Mouse (Mus musculus) lung, embryonic 15.5 days (tissue): ENCODE results near the gene Gm17651. TPM values are rescaled to one million over a fixed set of nuclear protein-coding genes. Genes with fewer than 3 reads are reported as not detected.

Experiments
- ATAC-seq: fragments of 200-750 bp; cut with Nextera tagmentation; 2 replicates; pipeline ENCODE4 v1.8.0; 2017; ENCODE audit warnings: moderate number of reproducible peaks, borderline replicate concordance; ENCODE audit not compliant: low FRiP score, low TSS enrichment; ENCODE audit errors: extremely low read depth
- H3K27ac ChIP-seq: fragments of 300-500 bp; sonication (generic); 2 replicates; pipeline ENCODE4 v1.5.1; 2015; ENCODE audit warnings: moderate library complexity, mild to moderate bottlenecking, inconsistent platforms
- H3K27me3 ChIP-seq: fragments of 300-500 bp; sonication (generic); 2 replicates; pipeline ENCODE4 v1.6.1; 2015; ENCODE audit warnings: inconsistent platforms
- H3K36me3 ChIP-seq: fragments of 300-500 bp; sonication (generic); 2 replicates; pipeline ENCODE4 v1.6.1; 2015; ENCODE audit warnings: inconsistent platforms
- H3K4me1 ChIP-seq: fragments of 300-500 bp; sonication (generic); 2 replicates; pipeline ENCODE4 v1.6.1; 2015; ENCODE audit warnings: inconsistent platforms
- H3K4me2 ChIP-seq: fragments of 300-500 bp; sonication (generic); 2 replicates; pipeline ENCODE4 v1.6.1; 2015; ENCODE audit warnings: inconsistent platforms, mild to moderate bottlenecking, moderate library complexity
- H3K4me3 ChIP-seq: fragments of 300-500 bp; sonication (generic); 2 replicates; pipeline ENCODE4 v1.5.1; 2015; ENCODE audit warnings: mild to moderate bottlenecking, inconsistent platforms
- H3K9ac ChIP-seq: fragments of 300-500 bp; sonication (generic); 2 replicates; pipeline ENCODE4 v1.6.1; 2015; ENCODE audit warnings: inconsistent platforms
- H3K9me3 ChIP-seq: fragments of 300-500 bp; sonication (generic); 2 replicates; pipeline ENCODE4 v1.6.1; 2016; ENCODE audit warnings: inconsistent platforms
- WGBS: fragments of 180-500 bp; shearing (Covaris S2); methylation state at CpG from one replicate; pipeline ENCODE4 v1.1.7; 2015; 5-methylcytosine and 5-hydroxymethylcytosine counted together
- polyA plus RNA-seq: library from polyadenylated mRNA; unstranded; fragments of >200 nt; fragmentation: Nextera tagmentation; extraction: Ambion mirVana; gene quantifications from 2 replicates; pipeline ENCODE4 v1.2.1, GENCODE M21; 2015

Gene Gm17651
- polyA plus RNA-seq, 1 experiment from 2014 or later: not detected

DNA sequence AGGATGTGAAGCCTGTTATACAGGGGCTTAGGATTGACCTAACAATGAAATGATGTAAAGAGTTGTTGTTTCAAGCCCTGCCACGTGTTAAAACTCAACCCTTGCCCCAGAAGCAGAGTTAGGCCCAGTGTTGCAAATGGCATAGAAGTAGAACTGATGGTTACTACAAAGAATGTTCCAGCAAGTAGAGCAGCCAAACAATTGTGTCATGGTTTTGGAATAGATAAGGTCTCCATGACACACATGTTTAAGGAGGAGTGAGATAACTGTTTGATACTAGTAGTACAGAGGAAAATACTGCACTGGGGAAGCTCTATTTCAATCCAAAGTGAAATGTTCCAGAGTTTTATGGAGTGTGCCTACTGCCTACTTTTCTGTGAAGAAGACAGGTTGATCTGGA lies 26.0 kb downstream of the Gm17651 start:
- no peak for ATAC-seq
- Histone ChIP-seq H3K9me3 (no peaks in the 10 kb centered on the region), H3K27me3 (no peaks in the 10 kb centered on the region), H3K9ac (no peak overlapping the region), H3K4me1 (no peaks in the 10 kb centered on the region), H3K36me3 (no peaks in the 10 kb centered on the region), H3K27ac (no peak overlapping the region), H3K4me3 (no peak overlapping the region), H3K4me2 (no peak overlapping the region)
- 23% methylated on average over 1 of the region's 1 CpGs for WGBS

DNA sequence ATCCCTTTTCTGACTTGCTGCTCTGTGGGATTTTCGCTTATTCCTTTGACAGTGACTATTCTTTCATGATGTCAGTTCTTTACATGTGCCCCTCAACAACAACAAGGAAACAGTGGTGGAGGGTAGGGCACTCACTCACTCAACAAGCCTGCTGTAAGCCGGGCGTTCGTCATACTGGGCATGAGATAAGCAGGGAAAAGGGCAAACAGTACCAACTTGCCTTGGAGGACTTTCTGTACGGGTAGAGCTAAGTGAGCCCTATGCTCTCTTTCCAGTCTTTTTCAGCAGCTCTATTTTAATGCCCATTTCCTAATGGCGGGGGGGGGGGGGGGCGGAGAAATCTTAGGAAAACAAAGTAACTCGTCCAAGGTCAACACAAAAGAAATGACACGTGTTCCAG lies 32.5 kb downstream of the Gm17651 start:
- WGBS: 73% methylated on average over 9 of the region's 9 CpGs
- Histone ChIP-seq H3K9me3 (no peaks in the 10 kb centered on the region), H3K27ac (no peak overlapping the region), H3K9ac (no peak overlapping the region), H3K36me3 (no peaks in the 10 kb centered on the region), H3K4me1 (no peaks in the 10 kb centered on the region), H3K4me3 (no peak overlapping the region), H3K27me3 (no peaks in the 10 kb centered on the region), H3K4me2 (no peak overlapping the region)
- no peak for ATAC-seq

- H3K9ac ChIP-seq: no peak overlapping the region
- 87% methylated on average over 4 of the region's 4 CpGs for WGBS
- ATAC-seq: no peak
- H3K4me1 ChIP-seq: no peaks in the 10 kb centered on the region
- no peaks in the 10 kb centered on the region for H3K9me3 ChIP-seq
- H3K36me3 ChIP-seq: no peaks in the 10 kb centered on the region
- H3K27me3 ChIP-seq: no peaks in the 10 kb centered on the region
- no peak overlapping the region for H3K27ac ChIP-seq
- no peak overlapping the region for H3K4me2 ChIP-seq
- H3K4me3 ChIP-seq: no peak overlapping the region
These were observed 33.1 kb downstream of the Gm17651 start for GRCm38 (mm10) chr3:97641396-97641795.

DNA sequence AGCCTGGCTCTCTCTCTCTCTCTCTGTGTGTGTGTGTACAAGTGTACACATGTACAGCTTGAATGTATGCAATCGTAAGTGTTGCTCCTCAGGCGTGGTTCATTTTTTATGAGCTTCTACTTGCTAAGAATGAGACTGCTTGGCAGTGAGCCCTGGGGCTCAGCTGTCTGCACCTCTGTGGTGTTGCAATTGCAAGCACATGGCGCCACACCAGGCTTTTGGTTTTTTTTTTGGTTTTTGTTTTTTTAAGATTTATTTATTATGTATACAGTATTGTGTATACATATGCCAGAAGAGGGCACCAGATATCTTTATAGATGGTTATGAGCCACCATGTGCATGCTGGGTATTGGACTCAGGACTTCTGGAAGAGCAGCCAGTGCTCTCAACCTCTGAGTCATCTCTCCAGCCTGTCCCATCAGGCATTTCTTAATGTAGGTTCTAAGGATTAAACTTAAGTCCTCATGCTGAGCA lies 40.2 kb downstream of the Gm17651 start:
- Histone ChIP-seq H3K9ac (no peak overlapping the region), H3K4me2 (no peak overlapping the region), H3K9me3 (no peaks in the 10 kb centered on the region), H3K27me3 (no peaks in the 10 kb centered on the region), H3K27ac (no peak overlapping the region), H3K4me1 (no peaks in the 10 kb centered on the region), H3K36me3 (no peaks in the 10 kb centered on the region), H3K4me3 (no peak overlapping the region)
- WGBS: 47% methylated on average over 3 of the region's 3 CpGs
- peak; percentile 49; the same call in 1 of the 2 replicates for ATAC-seq

GRCm38 (mm10) chr3:97633456-97633855 lies 41.0 kb downstream of the Gm17651 start:
- Histone ChIP-seq H3K9me3 (no peaks in the 10 kb centered on the region), H3K9ac (no peak overlapping the region), H3K27me3 (no peaks in the 10 kb centered on the region), H3K4me3 (no peak overlapping the region), H3K27ac (no peak overlapping the region), H3K36me3 (no peaks in the 10 kb centered on the region), H3K4me1 (peaks cover 5% of the 10 kb centered on the region; the same call in 1 of the 2 replicates), H3K4me2 (no peak overlapping the region)
- no peak for ATAC-seq
- WGBS: 76% methylated on average over 4 of the region's 4 CpGs

DNA sequence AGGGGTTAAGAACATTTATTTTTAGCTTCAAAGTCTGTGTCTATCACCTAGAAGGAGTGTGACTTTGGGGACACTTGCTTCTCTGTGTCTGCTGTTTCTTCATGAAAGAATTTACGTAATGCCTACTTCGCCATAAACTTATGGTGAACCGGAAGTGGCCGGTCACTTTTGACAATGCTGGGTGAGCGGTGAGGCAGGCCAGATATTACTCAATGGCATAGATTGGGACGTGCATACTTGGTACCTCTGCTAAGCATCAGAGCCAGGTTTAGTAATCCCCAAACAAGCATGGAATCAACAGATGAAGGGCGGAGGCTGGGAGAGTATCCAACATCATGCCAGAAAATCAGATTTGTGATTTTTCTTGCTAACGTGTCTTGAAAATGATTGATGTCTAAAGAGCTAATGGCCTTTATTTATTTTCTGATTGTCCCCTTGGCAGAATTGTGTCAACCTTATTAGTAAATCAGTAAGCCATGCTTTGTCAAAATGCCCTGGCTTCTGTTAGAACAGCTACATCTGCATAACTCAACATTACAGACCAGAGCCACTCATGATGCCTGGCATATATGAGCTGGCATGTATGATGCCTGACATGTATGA lies 43.1 kb downstream of the Gm17651 start:
- ATAC-seq: no peak
- Histone ChIP-seq H3K27ac (no peak overlapping the region), H3K4me1 (peaks cover 5% of the 10 kb centered on the region; the same call in 1 of the 2 replicates), H3K27me3 (no peaks in the 10 kb centered on the region), H3K9me3 (no peaks in the 10 kb centered on the region), H3K36me3 (no peaks in the 10 kb centered on the region), H3K9ac (no peak overlapping the region), H3K4me2 (no peak overlapping the region), H3K4me3 (no peak overlapping the region)
- 76% methylated on average over 8 of the region's 8 CpGs for WGBS

DNA sequence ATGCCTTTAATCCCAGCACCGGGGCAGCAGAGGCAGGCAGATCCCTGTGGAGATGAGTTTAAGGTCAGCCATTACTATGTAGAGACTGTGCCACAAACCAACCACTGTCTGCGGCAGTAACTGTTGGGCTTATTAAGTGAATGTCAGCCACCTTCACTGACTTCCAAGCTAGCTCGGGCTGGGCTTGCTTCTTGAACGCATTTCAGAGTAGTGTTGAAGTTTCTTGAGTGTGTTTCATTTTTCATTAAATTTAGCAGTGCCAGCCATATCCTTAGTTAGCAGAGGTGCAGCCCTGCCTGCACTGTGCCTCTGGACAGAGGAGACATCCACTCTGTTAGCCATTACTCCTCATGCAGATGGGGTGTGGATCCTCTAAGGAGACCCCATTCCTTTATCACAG lies 43.7 kb downstream of the Gm17651 start:
- peaks cover 5% of the 10 kb centered on the region; the same call in 1 of the 2 replicates for H3K4me1 ChIP-seq
- H3K27me3 ChIP-seq: no peaks in the 10 kb centered on the region
- H3K9ac ChIP-seq: no peak overlapping the region
- WGBS: 88% methylated on average over 4 of the region's 4 CpGs
- H3K27ac ChIP-seq: no peak overlapping the region
- H3K4me3 ChIP-seq: no peak overlapping the region
- no peak for ATAC-seq
- H3K36me3 ChIP-seq: no peaks in the 10 kb centered on the region
- H3K4me2 ChIP-seq: no peak overlapping the region
- no peaks in the 10 kb centered on the region for H3K9me3 ChIP-seq

- Histone ChIP-seq H3K4me1 (peaks cover 5% of the 10 kb centered on the region; the same call in 1 of the 2 replicates), H3K4me2 (no peak overlapping the region), H3K9me3 (no peaks in the 10 kb centered on the region), H3K36me3 (no peaks in the 10 kb centered on the region), H3K9ac (no peak overlapping the region), H3K4me3 (no peak overlapping the region), H3K27me3 (no peaks in the 10 kb centered on the region), H3K27ac (no peak overlapping the region)
- WGBS: 63% methylated on average over 4 of the region's 4 CpGs
- no peak for ATAC-seq
These were observed 44.6 kb downstream of the Gm17651 start for GRCm38 (mm10) chr3:97629941-97630340.

DNA sequence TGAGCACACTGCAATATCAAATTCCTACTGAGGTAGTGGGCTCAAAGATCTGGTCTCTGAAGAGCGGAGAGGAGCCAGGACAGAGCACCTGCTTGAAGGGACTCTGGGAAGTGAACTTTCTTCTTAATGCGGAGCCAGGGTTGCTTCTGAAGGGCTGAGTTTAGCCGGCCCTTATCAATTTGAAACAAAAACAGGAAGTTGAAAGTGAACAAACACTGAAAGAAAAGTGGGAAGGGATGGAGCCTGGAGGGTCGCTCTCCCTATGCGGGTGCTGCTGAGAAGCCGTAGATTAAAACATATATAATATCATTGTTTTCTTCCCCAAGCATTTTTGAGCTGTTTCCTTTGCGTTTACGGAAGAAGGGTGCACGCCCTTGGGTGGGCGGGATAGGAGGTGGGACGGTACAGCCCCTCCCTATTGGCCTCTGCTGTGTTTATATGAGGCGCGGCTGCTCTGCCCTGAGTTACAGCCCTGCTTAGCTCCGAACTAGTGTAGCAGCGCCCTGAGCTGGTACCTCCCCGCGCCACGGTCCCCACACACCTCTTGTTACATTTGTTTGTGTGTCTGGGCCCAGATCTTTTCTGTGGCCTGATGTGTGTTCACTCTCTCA lies 46.0 kb downstream of the Gm17651 start, which contains the start of gene Fmo5:
TSS of gene Fmo5 (plus strand) at position 414 of the 611 bp plus-strand sequence.
- Histone ChIP-seq H3K27me3 (no peaks in the 10 kb centered on the region), H3K9me3 (no peaks in the 10 kb centered on the region), H3K4me2 (peak within 1 kb of the TSS; percentile 69), H3K4me3 (peak within 1 kb of the TSS; percentile 42), H3K4me1 (peaks cover 5% of the 10 kb centered on the region; the same call in 1 of the 2 replicates), H3K27ac (no peak within 1 kb of the TSS), H3K9ac (peak within 1 kb of the TSS; percentile 2), H3K36me3 (no peaks in the 10 kb centered on the region)
- ATAC-seq: peak; percentile 96
- 1% methylated on average over 18 of the region's 18 CpGs for WGBS

GRCm38 (mm10) chr3:97627893-97628292 lies 46.6 kb downstream of the Gm17651 start:
- peak overlapping the region; percentile 69; the same call in 1 of the 2 replicates for H3K4me2 ChIP-seq
- H3K9ac ChIP-seq: no peak overlapping the region
- no peaks in the 10 kb centered on the region for H3K36me3 ChIP-seq
- peaks cover 5% of the 10 kb centered on the region; the same call in 1 of the 2 replicates for H3K4me1 ChIP-seq
- no peaks in the 10 kb centered on the region for H3K27me3 ChIP-seq
- H3K27ac ChIP-seq: no peak overlapping the region
- H3K9me3 ChIP-seq: no peaks in the 10 kb centered on the region
- no peak for ATAC-seq
- H3K4me3 ChIP-seq: peak overlapping the region; percentile 42
- 61% methylated on average over 7 of the region's 7 CpGs for WGBS

DNA sequence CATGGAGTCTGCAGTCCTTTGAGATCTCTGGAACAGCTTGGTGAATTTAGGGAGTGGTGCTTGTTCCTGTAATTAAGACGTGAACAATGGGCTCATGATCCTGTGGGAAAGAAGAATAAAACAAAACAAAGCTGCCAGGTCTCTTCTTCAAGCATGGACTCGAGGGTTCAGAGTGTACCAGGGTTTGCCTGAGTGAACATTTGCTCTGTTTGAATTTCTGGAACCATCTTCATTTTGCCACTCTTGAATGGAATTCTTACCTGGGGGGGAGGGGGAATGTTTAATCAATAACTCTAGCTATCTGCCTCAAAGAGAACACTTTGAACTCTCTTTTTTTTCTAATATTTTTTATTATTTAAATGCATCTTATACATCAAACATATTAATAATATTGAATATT lies 49.9 kb downstream of the Gm17651 start:
- no peak overlapping the region for H3K4me2 ChIP-seq
- H3K4me3 ChIP-seq: no peak overlapping the region
- peaks cover 5% of the 10 kb centered on the region; the same call in 1 of the 2 replicates for H3K4me1 ChIP-seq
- H3K27ac ChIP-seq: no peak overlapping the region
- no peak for ATAC-seq
- 35% methylated on average over 2 of the region's 2 CpGs for WGBS
- H3K27me3 ChIP-seq: no peaks in the 10 kb centered on the region
- no peak overlapping the region for H3K9ac ChIP-seq
- no peaks in the 10 kb centered on the region for H3K36me3 ChIP-seq
- H3K9me3 ChIP-seq: no peaks in the 10 kb centered on the region
